Mouse (Mus musculus) urinary bladder, adult 18-20 months (tissue): ENCODE results near the gene Vangl1.

Experiments used
- DNase-seq, 2 experiments: peaks; one replicate each; pipeline ENCODE4 v3.0.0; 2022; ENCODE audit warnings: low spot score in 2 of 2, mixed read lengths in 2 of 2

Vangl1 gene

GRCm38 (mm10) chr3:102198446-102198845 lies 6.0 kb downstream of the Vangl1 start:
- no peak for DNase-seq

DNA sequence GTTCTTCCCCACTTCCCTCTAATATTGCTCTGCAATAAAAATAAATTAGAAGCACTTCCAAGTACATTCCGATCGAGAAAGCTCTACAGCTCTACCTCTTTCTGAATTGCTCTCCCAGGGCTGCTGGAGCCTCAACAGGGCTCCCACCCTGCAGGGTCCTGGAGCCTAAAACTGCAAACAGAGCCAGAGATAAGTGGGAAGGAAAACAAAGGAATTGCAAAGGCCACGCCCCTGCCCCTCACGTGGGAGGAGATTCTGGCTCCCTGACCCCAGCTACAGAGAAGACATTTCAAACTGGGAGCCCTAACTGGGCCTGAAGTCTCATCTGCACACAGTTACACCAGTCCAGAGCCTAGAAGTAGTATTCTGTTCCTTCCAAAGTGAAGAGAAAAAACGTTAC lies 6.7 kb downstream of the Vangl1 start:
- DNase-seq: no peak

- no peak for DNase-seq
Measured at GRCm38 (mm10) chr3:102197152-102197551, 7.3 kb downstream of the Vangl1 start.

- no peak for DNase-seq
Measured at GRCm38 (mm10) chr3:102196166-102196565, 8.3 kb downstream of the Vangl1 start.

- no peak for DNase-seq
Measured at GRCm38 (mm10) chr3:102195762-102196161, 8.7 kb downstream of the Vangl1 start.

GRCm38 (mm10) chr3:102194291-102195051 lies 10.0 kb downstream of the Vangl1 start:
- no peak for DNase-seq

DNA sequence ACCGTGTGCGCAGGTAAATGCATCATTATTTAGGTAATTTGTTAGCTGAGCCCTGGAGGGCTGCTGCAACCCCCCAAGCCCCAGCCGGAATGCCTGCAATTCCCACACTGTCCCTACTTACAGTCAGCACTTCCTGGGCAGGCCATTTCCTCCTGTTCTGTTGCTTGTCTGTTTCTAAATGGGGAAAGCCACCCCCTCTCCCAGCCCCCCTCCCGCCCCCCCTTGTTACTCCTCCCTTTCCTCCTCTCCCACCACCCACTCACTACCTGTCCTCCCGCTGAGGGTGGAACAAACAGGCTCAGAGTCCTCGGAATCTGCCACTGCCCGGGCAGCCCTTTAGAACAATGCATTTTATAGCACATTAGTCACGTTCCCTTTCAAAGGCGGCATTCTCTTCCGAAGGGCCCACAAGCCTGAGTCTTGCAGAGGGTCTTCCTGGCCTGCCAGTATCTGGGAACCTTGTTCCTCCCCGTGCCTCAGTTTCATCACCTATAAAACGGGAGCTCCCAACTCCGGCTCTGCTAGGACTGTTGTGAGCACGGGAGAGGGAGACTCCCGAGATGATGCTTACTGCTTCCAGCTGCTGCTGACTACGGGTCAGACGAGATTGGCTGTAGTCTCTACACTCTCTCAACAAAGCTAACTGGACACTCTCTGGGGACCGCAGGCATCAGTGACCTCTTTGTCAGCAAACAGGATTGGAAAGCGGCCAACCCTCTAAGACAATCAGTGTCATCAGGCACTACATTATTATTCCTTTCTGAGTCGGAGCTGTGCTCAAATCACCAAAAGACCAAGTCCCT lies 10.8 kb downstream of the Vangl1 start:
- no peak for DNase-seq

DNA sequence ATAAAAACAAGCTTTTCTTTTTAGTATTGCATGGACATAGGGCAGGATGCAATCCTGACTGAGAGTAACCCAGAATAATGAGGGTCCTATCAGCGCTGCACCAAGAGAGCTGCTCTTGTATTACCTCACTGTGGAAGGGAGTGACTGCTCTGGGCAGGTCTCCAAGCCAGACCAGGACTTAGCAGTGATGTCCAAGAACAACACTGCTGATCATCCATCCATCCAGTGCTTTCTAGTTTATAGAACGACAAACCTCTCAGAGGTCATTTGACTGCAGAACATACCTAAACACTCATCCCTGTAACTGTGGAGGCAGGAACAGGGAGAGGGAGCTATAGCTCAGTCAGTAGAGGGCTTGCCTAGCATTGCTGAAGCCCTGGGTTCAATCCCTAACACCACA lies 11.9 kb downstream of the Vangl1 start:
- no peak for DNase-seq

DNA sequence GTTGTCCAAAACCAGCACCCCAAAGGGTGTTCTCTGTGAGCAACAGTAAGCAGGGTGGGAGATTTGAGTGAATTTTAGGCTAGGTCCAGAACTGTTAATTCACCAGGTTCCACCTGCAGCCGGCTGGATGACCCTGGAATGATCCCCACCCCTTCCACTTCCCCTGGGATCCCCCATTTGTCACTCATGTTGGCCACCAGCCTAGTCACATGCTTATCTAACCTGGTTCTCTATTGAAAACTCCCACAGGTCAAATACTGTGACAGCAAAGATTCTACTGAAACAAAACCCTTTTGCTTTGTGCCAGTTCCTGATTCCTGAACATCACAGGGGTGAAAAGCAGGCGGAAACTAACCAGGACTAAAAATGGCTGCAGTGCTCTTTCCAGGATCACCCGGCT lies 12.9 kb downstream of the Vangl1 start:
- no peak for DNase-seq

- DNase-seq: no peak
Measured at GRCm38 (mm10) chr3:102190642-102191041, 13.9 kb downstream of the Vangl1 start.

DNA sequence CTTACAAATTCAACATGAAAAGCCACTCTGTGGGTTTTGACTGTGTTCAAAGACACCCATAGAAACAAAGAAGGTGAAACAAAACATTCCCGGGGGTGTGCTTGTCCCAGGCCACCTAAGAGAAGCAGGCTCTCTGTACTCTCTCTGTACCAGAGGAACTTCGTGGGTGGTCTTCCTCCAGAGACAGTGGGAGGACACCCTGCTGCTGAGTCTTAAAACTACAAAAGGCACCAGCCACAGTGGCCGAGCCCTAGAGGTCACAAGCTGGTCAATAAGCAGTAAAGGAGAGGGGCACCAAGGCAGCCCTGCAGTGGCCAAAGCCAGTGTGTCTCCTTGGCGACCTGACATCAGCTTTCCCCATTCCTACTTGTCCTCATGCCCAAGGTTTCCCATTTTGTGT lies 14.5 kb downstream of the Vangl1 start:
- no peak for DNase-seq

GRCm38 (mm10) chr3:102188972-102189371 lies 15.5 kb downstream of the Vangl1 start:
- no peak for DNase-seq

DNA sequence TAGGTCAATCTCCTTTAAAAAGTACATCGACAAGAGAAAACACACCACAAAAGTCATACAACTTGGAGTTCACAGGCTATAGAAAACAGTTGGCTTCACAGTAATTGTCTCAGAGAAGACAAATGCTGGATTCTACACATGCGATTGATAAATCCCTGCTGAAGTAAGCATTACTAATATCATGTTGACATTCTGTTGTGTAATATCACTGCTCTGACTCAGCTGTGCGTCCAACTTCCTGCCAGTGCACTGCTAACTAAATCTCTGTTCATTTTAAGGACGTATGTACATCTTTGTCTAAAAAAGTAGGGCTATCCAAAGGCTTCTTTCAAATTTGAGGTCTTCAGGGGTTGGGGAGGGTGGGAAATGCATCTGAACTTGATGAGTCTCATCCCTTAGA lies 17.1 kb downstream of the Vangl1 start:
- no peak for DNase-seq

DNA sequence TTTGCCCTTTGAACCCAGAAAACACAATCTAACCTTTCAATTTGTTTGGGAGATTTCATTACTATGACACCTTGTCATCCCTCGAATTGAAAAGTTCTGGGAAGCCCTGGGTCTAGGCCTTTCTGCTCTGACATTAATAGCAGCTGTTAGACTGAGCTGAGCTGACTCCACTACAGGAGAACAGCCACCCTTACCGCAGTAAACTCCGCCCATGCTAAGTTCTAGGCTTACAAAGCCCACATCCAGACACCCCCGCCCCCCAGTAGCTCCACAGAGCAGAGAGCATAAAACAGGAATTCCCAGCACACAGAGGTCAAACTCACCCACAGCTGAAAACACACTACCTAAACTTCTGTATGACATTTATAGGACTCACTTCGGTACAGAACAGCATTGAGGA lies 19.8 kb downstream of the Vangl1 start:
- no peak for DNase-seq

GRCm38 (mm10) chr3:102182601-102183000 lies 21.9 kb downstream of the Vangl1 start:
- no peak for DNase-seq

DNA sequence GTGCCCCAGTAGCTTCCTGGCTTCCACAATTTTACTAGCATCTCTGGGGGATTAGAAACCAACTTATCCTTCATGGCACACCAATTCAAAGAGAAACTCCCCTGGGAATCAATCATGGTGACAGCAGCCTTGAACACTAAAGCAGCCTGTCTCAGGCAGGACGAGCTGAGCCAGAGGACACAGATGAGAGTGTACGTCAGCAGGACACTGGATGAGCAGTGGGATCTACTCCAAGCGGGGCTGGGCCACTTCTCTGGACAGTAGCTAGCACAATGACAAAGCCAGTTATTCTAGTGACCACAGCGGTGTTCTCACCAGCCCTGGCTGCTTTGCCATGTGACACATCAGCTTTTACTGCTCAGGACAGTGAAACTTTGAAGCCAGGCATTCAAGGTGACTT lies 23.3 kb downstream of the Vangl1 start:
- DNase-seq: no peak

DNA sequence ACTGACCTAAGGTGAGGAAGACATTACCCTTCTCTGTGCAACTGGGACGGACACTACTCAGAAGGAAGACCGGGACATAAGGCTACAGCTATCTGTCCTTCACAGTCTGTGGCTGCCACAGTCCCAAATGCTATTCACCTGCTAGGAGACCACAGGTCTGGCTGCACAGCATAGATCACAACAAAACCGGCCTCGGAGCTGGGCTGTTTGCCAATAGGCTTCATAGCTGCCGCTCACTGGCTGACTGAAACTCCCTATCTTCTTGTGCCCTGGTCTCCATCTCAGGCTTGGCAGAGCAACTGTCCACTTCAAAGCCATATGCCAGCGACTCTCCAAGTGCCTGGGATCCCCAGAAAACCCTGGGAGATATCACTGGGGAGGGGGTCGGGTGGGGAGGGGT lies 23.7 kb downstream of the Vangl1 start:
- no peak for DNase-seq

DNA sequence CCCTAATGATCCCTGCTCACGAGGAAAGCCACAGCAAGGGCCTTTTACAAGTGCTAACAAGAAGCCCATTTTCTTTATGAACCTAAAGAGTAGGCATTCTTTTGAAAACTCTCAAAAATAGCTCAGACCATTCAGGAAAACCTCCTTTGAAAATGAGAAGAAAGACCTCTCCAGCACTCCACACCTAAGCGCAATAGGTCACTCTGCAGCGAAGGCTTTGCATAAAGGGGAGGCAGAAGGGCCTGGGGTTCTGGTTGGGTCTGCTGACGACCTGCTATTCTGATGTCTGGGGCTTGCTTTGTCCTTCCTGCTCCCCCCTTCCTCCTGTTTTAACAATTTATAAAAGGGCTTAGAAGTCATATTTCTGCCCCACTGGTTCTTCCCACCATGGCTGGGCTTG lies 24.6 kb downstream of the Vangl1 start:
- DNase-seq: no peak

GRCm38 (mm10) chr3:102177837-102178615 lies 26.5 kb downstream of the Vangl1 start:
- DNase-seq: no peak

DNA sequence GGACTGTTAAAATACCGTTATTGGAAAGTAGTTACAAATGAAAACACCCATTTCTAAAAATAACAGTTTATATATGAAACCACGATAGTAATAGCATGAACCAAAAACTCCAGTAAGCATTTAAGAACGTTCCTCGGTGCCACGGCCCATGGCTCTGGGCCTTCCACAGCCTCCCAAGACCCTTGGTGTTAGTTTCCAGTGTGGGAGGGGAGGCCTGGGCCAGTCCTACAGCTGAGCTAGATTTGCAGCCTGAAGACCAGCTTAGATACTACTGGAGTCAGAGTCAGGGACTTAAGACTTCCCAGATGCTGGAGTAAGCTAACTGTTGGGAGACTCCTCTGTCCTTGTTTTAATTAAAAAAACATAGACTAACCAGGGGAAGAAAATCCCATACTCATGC lies 28.4 kb downstream of the Vangl1 start:
- DNase-seq: no peak

GRCm38 (mm10) chr3:102175701-102176100 lies 28.8 kb downstream of the Vangl1 start:
- no peak for DNase-seq

DNA sequence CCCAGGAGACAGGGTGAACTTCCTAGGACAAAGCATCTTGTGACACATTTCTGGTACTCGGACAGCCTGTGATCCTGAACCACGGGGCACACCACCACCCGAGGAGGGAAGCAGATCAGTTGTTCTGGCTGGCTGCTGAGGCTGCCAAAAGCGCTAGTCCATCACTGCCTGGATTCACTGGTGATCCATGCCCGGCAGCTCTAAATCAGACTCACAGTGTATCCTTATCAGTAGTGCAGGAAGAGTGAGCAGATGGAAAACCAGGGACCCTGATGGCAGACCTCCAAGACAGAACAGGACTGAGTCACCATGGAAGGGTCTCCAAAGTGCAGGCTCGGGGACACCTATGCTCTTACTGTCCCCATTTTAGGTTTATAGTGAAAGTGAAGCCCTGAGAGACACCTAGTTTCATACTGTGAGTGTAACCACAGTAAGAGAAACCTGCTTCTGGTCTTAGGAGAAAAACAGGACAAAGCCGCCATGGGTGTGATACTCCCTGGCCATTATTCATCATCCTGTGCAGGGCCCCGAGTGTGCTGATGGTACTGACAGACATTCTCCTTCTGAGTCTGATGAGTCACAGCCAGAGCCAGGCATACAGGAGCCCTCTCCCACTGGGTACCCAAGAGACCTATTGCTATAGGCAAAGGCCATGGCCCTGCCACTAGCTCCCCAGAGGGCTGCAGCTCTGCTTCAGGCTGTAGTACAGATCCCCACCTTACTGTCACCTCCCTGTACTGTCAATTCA lies 30.2 kb downstream of the Vangl1 start:
- DNase-seq: no peak
